Mouse (Mus musculus) liver, adult 2 months (tissue): Measurements from ENCODE around the gene Dzip1. TPM values are rescaled to one million over a fixed set of nuclear protein-coding genes. Genes with fewer than 3 reads are reported as not detected.

Experiments used
- DNase-seq: peaks from one replicate; pipeline ENCODE4 v3.0.0-alpha.2; 2011; ENCODE audit warnings: low read depth, low spot score; ENCODE audit errors: extremely low read depth
- H3K27ac ChIP-seq: fragments of 200-500 bp; replicated peaks from 2 replicates; pipeline ENCODE4 v1.5.1; 2012; ENCODE audit warnings: low read depth, mild to moderate bottlenecking, control low read depth, inconsistent platforms, low read length; ENCODE audit not compliant: insufficient read depth
- H3K27me3 ChIP-seq: fragments of 200-500 bp; 2 replicates; pipeline ENCODE4 v1.6.1; 2012; ENCODE audit warnings: mild to moderate bottlenecking, moderate library complexity, low read length, inconsistent platforms; ENCODE audit not compliant: control insufficient read depth, insufficient read depth
- H3K36me3 ChIP-seq: fragments of 200-500 bp; 2 replicates; pipeline ENCODE4 v1.6.1; 2012; ENCODE audit warnings: low read length, inconsistent platforms; ENCODE audit not compliant: control insufficient read depth, insufficient read depth
- H3K4me1 ChIP-seq: fragments of 200-500 bp; 2 replicates; pipeline ENCODE4 v1.6.1; 2011; ENCODE audit warnings: low read length; ENCODE audit not compliant: control insufficient read depth, insufficient read depth
- H3K4me3 ChIP-seq: fragments of 200-500 bp; 2 replicates; pipeline ENCODE4 v1.5.1; 2011; ENCODE audit warnings: low read depth, mild to moderate bottlenecking, control low read depth, low read length, moderate library complexity; ENCODE audit not compliant: insufficient read depth
- H3K79me2 ChIP-seq: fragments of 200-500 bp; 2 replicates; pipeline ENCODE4 v1.6.1; 2012; ENCODE audit warnings: inconsistent platforms, mild to moderate bottlenecking, low read length, moderate library complexity; ENCODE audit not compliant: control insufficient read depth, insufficient read depth
- H3K9ac ChIP-seq: fragments of 200-500 bp; 2 replicates; pipeline ENCODE4 v1.6.1; 2012; ENCODE audit warnings: low read depth, mild to moderate bottlenecking, control low read depth, inconsistent platforms, low read length
- CTCF ChIP-seq: fragments of 200-500 bp; IDR thresholded peaks from 2 replicates; pipeline ENCODE4 v1.5.1; 2011; ENCODE audit warnings: low read depth, low read length, control low read depth
- POLR2A ChIP-seq: fragments of 200-500 bp; IDR thresholded peaks from 2 replicates; pipeline ENCODE4 v1.6.1; 2011; ENCODE audit warnings: low read length, control low read depth; ENCODE audit not compliant: insufficient read depth; ENCODE audit errors: extremely low read depth
- WGBS: fragments of 180-500 bp; shearing (Covaris S2); methylation state at CpG from one replicate; pipeline ENCODE4 v1.1.7; 2018; 5-methylcytosine and 5-hydroxymethylcytosine counted together
- polyA plus RNA-seq: library from polyadenylated mRNA; depleted of rRNA; stranded (reverse); fragments of >200 nt; gene quantifications from 2 replicates; pipeline ENCODE4 v1.2.3, GENCODE M21; 2012
- total RNA-seq: library from RNA; depleted of rRNA; stranded (reverse); fragments of >200 nt; gene quantifications from 2 replicates; pipeline ENCODE4 v1.2.3, GENCODE M21; 2014

Dzip1 gene
- total and polyA plus RNA-seq, 2 experiments: 0.23 to 0.55 TPM

- Histone ChIP-seq H3K9ac (no peak overlapping the region), H3K79me2 (no peaks in the 10 kb centered on the region), H3K27me3 (peaks cover 18% of the 10 kb centered on the region), H3K27ac (no peak overlapping the region), H3K4me1 (no peaks in the 10 kb centered on the region), H3K36me3 (no peaks in the 10 kb centered on the region), H3K4me3 (peak overlapping the region; percentile 35; the same call in 1 of the 2 replicates)
- DNase-seq: no peak
- WGBS: 7% methylated on average over 48 of the region's 48 CpGs
- no peak for TF ChIP-seq POLR2A
- TF ChIP-seq CTCF: no peak
These were observed 70.7 kb downstream of the Dzip1 start for GRCm38 (mm10) chr14:118854371-118855114.

GRCm38 (mm10) chr14:118851496-118852107 lies 73.7 kb downstream of the Dzip1 start:
- no peak for TF ChIP-seq POLR2A
- no peak for TF ChIP-seq CTCF
- Histone ChIP-seq H3K9ac (no peak overlapping the region), H3K4me1 (peaks cover 3% of the 10 kb centered on the region; the same call in 1 of the 2 replicates), H3K27ac (no peak overlapping the region), H3K79me2 (no peaks in the 10 kb centered on the region), H3K4me3 (no peak overlapping the region), H3K27me3 (peaks cover 18% of the 10 kb centered on the region), H3K36me3 (no peaks in the 10 kb centered on the region)
- WGBS: 61% methylated on average over 6 of the region's 6 CpGs
- DNase-seq: no peak

- no peak overlapping the region for H3K4me3 ChIP-seq
- H3K36me3 ChIP-seq: no peaks in the 10 kb centered on the region
- no peak for TF ChIP-seq POLR2A
- no peak for TF ChIP-seq CTCF
- peaks cover 3% of the 10 kb centered on the region; the same call in 1 of the 2 replicates for H3K4me1 ChIP-seq
- no peak overlapping the region for H3K27ac ChIP-seq
- no peak for DNase-seq
- peaks cover 13% of the 10 kb centered on the region for H3K27me3 ChIP-seq
- H3K79me2 ChIP-seq: no peaks in the 10 kb centered on the region
- H3K9ac ChIP-seq: no peak overlapping the region
- 77% methylated on average over 4 of the region's 4 CpGs for WGBS
These were observed 74.6 kb downstream of the Dzip1 start for GRCm38 (mm10) chr14:118850696-118851035.

GRCm38 (mm10) chr14:118850011-118850695 lies 75.1 kb downstream of the Dzip1 start:
- WGBS: 75% methylated on average over 11 of the region's 11 CpGs
- Histone ChIP-seq H3K9ac (no peak overlapping the region), H3K27me3 (peaks cover 13% of the 10 kb centered on the region), H3K79me2 (no peaks in the 10 kb centered on the region), H3K27ac (no peak overlapping the region), H3K4me3 (no peak overlapping the region), H3K36me3 (no peaks in the 10 kb centered on the region), H3K4me1 (peaks cover 3% of the 10 kb centered on the region; the same call in 1 of the 2 replicates)
- DNase-seq: no peak
- TF ChIP-seq CTCF (no peak), POLR2A (no peak)

- H3K4me3 ChIP-seq: no peak overlapping the region
- peak; percentile 80 for DNase-seq
- H3K36me3 ChIP-seq: no peaks in the 10 kb centered on the region
- peaks cover 3% of the 10 kb centered on the region; the same call in 1 of the 2 replicates for H3K4me1 ChIP-seq
- H3K79me2 ChIP-seq: no peaks in the 10 kb centered on the region
- TF ChIP-seq CTCF: no peak
- TF ChIP-seq POLR2A: no peak
- WGBS: 21% methylated on average over 7 of the region's 7 CpGs
- H3K9ac ChIP-seq: no peak overlapping the region
- no peak overlapping the region for H3K27ac ChIP-seq
- no peaks in the 10 kb centered on the region for H3K27me3 ChIP-seq
These were observed 77.1 kb downstream of the Dzip1 start for GRCm38 (mm10) chr14:118848171-118848570.

- Histone ChIP-seq H3K79me2 (no peaks in the 10 kb centered on the region), H3K36me3 (no peaks in the 10 kb centered on the region), H3K27me3 (no peaks in the 10 kb centered on the region), H3K27ac (no peak overlapping the region), H3K4me1 (peaks cover 3% of the 10 kb centered on the region; the same call in 1 of the 2 replicates), H3K4me3 (no peak overlapping the region), H3K9ac (no peak overlapping the region)
- no peak for TF ChIP-seq CTCF
- no peak for TF ChIP-seq POLR2A
- 95% methylated on average over 10 of the region's 10 CpGs for WGBS
- no peak for DNase-seq
These were observed 78.4 kb downstream of the Dzip1 start for GRCm38 (mm10) chr14:118846834-118847233.
